Mouse (Mus musculus): Measurements from ENCODE around the gene Selenos. TPM values are rescaled to one million over a fixed set of nuclear protein-coding genes. Genes with fewer than 3 reads are reported as not detected.
"Not testable (repeated sequence)": the region's sequence is repeated elsewhere in the genome, so short reads cannot be mapped to it uniquely, and the experiment has no call there.

Gene Selenos
- total RNA-seq (2017), result 51.3 and 53.3 TPM in 2 replicates

GRCm38 (mm10) chr7:66079364-66080230 is at the start of gene Selenos:
Gene Selenos (plus strand): TSS chr7:66079649.
- ATAC-seq (replicated peaks in 1 of 2; ENCODE audit: insufficient read depth in 1 of 2, low FRiP score in 2 of 2, low TSS enrichment in 1 of 2, low read depth in 1 of 2, poor library complexity in 2 of 2, severe bottlenecking in 2 of 2), result peak; percentile 98 to 99

GRCm38 (mm10) chr7:66036809-66037208 is 42.6 kb upstream of the Selenos start:
- ATAC-seq (replicated peaks in 1 of 2; ENCODE audit: insufficient read depth in 1 of 2, low FRiP score in 2 of 2, low TSS enrichment in 1 of 2, low read depth in 1 of 2, poor library complexity in 2 of 2, severe bottlenecking in 2 of 2), result no peak

- no peak for ATAC-seq (replicated peaks in 1 of 2; ENCODE audit: insufficient read depth in 1 of 2, low FRiP score in 2 of 2, low TSS enrichment in 1 of 2, low read depth in 1 of 2, poor library complexity in 2 of 2, severe bottlenecking in 2 of 2)
Observed at GRCm38 (mm10) chr7:66038261-66038660, 41.2 kb upstream of the Selenos start.

GRCm38 (mm10) chr7:66038730-66039129 is 40.7 kb upstream of the Selenos start:
- no peak for ATAC-seq (replicated peaks in 1 of 2; ENCODE audit: insufficient read depth in 1 of 2, low FRiP score in 2 of 2, low TSS enrichment in 1 of 2, low read depth in 1 of 2, poor library complexity in 2 of 2, severe bottlenecking in 2 of 2)

- ATAC-seq (replicated peaks in 1 of 2; ENCODE audit: insufficient read depth in 1 of 2, low FRiP score in 2 of 2, low TSS enrichment in 1 of 2, low read depth in 1 of 2, poor library complexity in 2 of 2, severe bottlenecking in 2 of 2), result no peak
Observed at GRCm38 (mm10) chr7:66040026-66040814, 39.2 kb upstream of the Selenos start.

- peak; percentile 53 to 72 for ATAC-seq (replicated peaks in 1 of 2; ENCODE audit: insufficient read depth in 1 of 2, low FRiP score in 2 of 2, low TSS enrichment in 1 of 2, low read depth in 1 of 2, poor library complexity in 2 of 2, severe bottlenecking in 2 of 2)
Observed at GRCm38 (mm10) chr7:66043552-66044459, 35.6 kb upstream of the Selenos start, which contains the start of gene Gm45213. Gene Gm45213 (plus strand): TSS chr7:66043602.

- no peak for ATAC-seq (replicated peaks in 1 of 2; ENCODE audit: insufficient read depth in 1 of 2, low FRiP score in 2 of 2, low TSS enrichment in 1 of 2, low read depth in 1 of 2, poor library complexity in 2 of 2, severe bottlenecking in 2 of 2)
Observed at GRCm38 (mm10) chr7:66044617-66045016, 34.8 kb upstream of the Selenos start.

- no peak for ATAC-seq (replicated peaks in 1 of 2; ENCODE audit: insufficient read depth in 1 of 2, low FRiP score in 2 of 2, low TSS enrichment in 1 of 2, low read depth in 1 of 2, poor library complexity in 2 of 2, severe bottlenecking in 2 of 2)
Observed at GRCm38 (mm10) chr7:66046921-66047918, 32.2 kb upstream of the Selenos start.

GRCm38 (mm10) chr7:66047975-66048374 is 31.5 kb upstream of the Selenos start:
- no peak for ATAC-seq (replicated peaks in 1 of 2; ENCODE audit: insufficient read depth in 1 of 2, low FRiP score in 2 of 2, low TSS enrichment in 1 of 2, low read depth in 1 of 2, poor library complexity in 2 of 2, severe bottlenecking in 2 of 2)

GRCm38 (mm10) chr7:66048446-66049230 is 30.8 kb upstream of the Selenos start:
- no peak for ATAC-seq (replicated peaks in 1 of 2; ENCODE audit: insufficient read depth in 1 of 2, low FRiP score in 2 of 2, low TSS enrichment in 1 of 2, low read depth in 1 of 2, poor library complexity in 2 of 2, severe bottlenecking in 2 of 2)

GRCm38 (mm10) chr7:66053946-66054483 is 25.4 kb upstream of the Selenos start:
- ATAC-seq (replicated peaks in 1 of 2; ENCODE audit: insufficient read depth in 1 of 2, low FRiP score in 2 of 2, low TSS enrichment in 1 of 2, low read depth in 1 of 2, poor library complexity in 2 of 2, severe bottlenecking in 2 of 2), result no peak

- ATAC-seq (replicated peaks in 1 of 2; ENCODE audit: insufficient read depth in 1 of 2, low FRiP score in 2 of 2, low TSS enrichment in 1 of 2, low read depth in 1 of 2, poor library complexity in 2 of 2, severe bottlenecking in 2 of 2), result not testable (repeated sequence)
Observed at GRCm38 (mm10) chr7:66055356-66055755, 24.1 kb upstream of the Selenos start.

GRCm38 (mm10) chr7:66058703-66059102 is 20.7 kb upstream of the Selenos start, which contains the start of gene Snrpa1:
Gene Snrpa1 (plus strand): TSS chr7:66059003.
- no peak for ATAC-seq (replicated peaks in 1 of 2; ENCODE audit: insufficient read depth in 1 of 2, low FRiP score in 2 of 2, low TSS enrichment in 1 of 2, low read depth in 1 of 2, poor library complexity in 2 of 2, severe bottlenecking in 2 of 2)

- ATAC-seq (replicated peaks in 1 of 2; ENCODE audit: insufficient read depth in 1 of 2, low FRiP score in 2 of 2, low TSS enrichment in 1 of 2, low read depth in 1 of 2, poor library complexity in 2 of 2, severe bottlenecking in 2 of 2), result peak; percentile 96 to 97
Observed at GRCm38 (mm10) chr7:66060066-66060956, 19.1 kb upstream of the Selenos start.
